Mouse (Mus musculus): ENCODE data around the gene Gm36028. TPM values are rescaled to one million over a fixed set of nuclear protein-coding genes. Genes with fewer than 3 reads are reported as not detected.

The Gm36028 gene
- polyA plus RNA-seq, 1 experiment, result 0.08 TPM

- Histone ChIP-seq H3K27me3 (ENCODE audit: control insufficient read depth, insufficient read depth, insufficient read length) (no peaks in the 10 kb centered on the region), H3K4me3 (no peak overlapping the region), H3K79me2 (ENCODE audit: control insufficient read depth, insufficient read depth) (peaks cover under 1% of the 10 kb centered on the region), H3ac (ENCODE audit: control insufficient read depth, insufficient read length) (no peak overlapping the region), H3K4me2 (ENCODE audit: low read depth) (no peak overlapping the region), H3K36me3 (ENCODE audit: control insufficient read depth, insufficient read depth) (no peaks in the 10 kb centered on the region)
- no peak for TF ChIP-seq MYOG (IDR thresholded peaks at IDR 0.05; ENCODE audit: control insufficient read depth in 1 of 3, insufficient read depth in 1 of 3, insufficient read length in 2 of 3, low read depth in 2 of 3)
- no peak for TF ChIP-seq MYOD1 (IDR thresholded peaks at IDR 0.05; ENCODE audit: control insufficient read depth in 1 of 3, insufficient read length in 2 of 3, low read depth in 2 of 3)
- no peak for TF ChIP-seq E2F4 (IDR thresholded peaks at IDR 0.05; ENCODE audit: insufficient read depth)
- TF ChIP-seq POLR2A (IDR thresholded peaks at IDR 0.05; ENCODE audit: insufficient read length, low read depth), result no peak
- TF ChIP-seq CEBPB (IDR thresholded peaks at IDR 0.05; ENCODE audit: insufficient read depth, poor library complexity, severe bottlenecking), result no peak
- no peak for TF ChIP-seq SRF (IDR thresholded peaks at IDR 0.05; ENCODE audit: control insufficient read depth, insufficient read length, low read depth)
- TF ChIP-seq POLR2AphosphoS2 (IDR thresholded peaks at IDR 0.05; ENCODE audit: insufficient read length, low read depth), result no peak
- no peak for TF ChIP-seq TCF12 (IDR thresholded peaks at IDR 0.05; ENCODE audit: insufficient read depth, poor library complexity, severe bottlenecking)
- no peak for TF ChIP-seq USF1 (IDR thresholded peaks at IDR 0.05; ENCODE audit: low read depth)
- no peak for TF ChIP-seq MAX (IDR thresholded peaks at IDR 0.05; ENCODE audit: low read depth)
- no peak for TF ChIP-seq TCF3 (IDR thresholded peaks at IDR 0.05; ENCODE audit: insufficient read length, low read depth)
- TF ChIP-seq REST (IDR thresholded peaks at IDR 0.05; ENCODE audit: insufficient read depth, insufficient read length), result no peak
Observed at GRCm38 (mm10) chr16:37863876-37864275, 2.9 kb upstream of the Gm36028 start.

GRCm38 (mm10) chr16:37860213-37860612, 733 bp downstream of the Gm36028 start:
- TF ChIP-seq MYOD1 (IDR thresholded peaks at IDR 0.05; ENCODE audit: control insufficient read depth in 1 of 3, insufficient read length in 2 of 3, low read depth in 2 of 3) (no peak), REST (IDR thresholded peaks at IDR 0.05; ENCODE audit: insufficient read depth, insufficient read length) (no peak), MYOG (IDR thresholded peaks at IDR 0.05; ENCODE audit: control insufficient read depth in 1 of 3, insufficient read depth in 1 of 3, insufficient read length in 2 of 3, low read depth in 2 of 3) (no peak), SRF (IDR thresholded peaks at IDR 0.05; ENCODE audit: control insufficient read depth, insufficient read length, low read depth) (no peak), POLR2A (IDR thresholded peaks at IDR 0.05; ENCODE audit: insufficient read length, low read depth) (no peak), E2F4 (IDR thresholded peaks at IDR 0.05; ENCODE audit: insufficient read depth) (no peak), MAX (IDR thresholded peaks at IDR 0.05; ENCODE audit: low read depth) (no peak), TCF12 (IDR thresholded peaks at IDR 0.05; ENCODE audit: insufficient read depth, poor library complexity, severe bottlenecking) (no peak), POLR2AphosphoS2 (IDR thresholded peaks at IDR 0.05; ENCODE audit: insufficient read length, low read depth) (no peak), TCF3 (IDR thresholded peaks at IDR 0.05; ENCODE audit: insufficient read length, low read depth) (no peak), USF1 (IDR thresholded peaks at IDR 0.05; ENCODE audit: low read depth) (no peak), CEBPB (IDR thresholded peaks at IDR 0.05; ENCODE audit: insufficient read depth, poor library complexity, severe bottlenecking) (no peak)
- Histone ChIP-seq H3K36me3 (ENCODE audit: control insufficient read depth, insufficient read depth) (no peaks in the 10 kb centered on the region), H3K27me3 (ENCODE audit: control insufficient read depth, insufficient read depth, insufficient read length) (no peaks in the 10 kb centered on the region), H3K79me2 (ENCODE audit: control insufficient read depth, insufficient read depth) (no peaks in the 10 kb centered on the region), H3K4me3 (no peak overlapping the region), H3K4me2 (ENCODE audit: low read depth) (no peak overlapping the region), H3ac (ENCODE audit: control insufficient read depth, insufficient read length) (no peak overlapping the region)

GRCm38 (mm10) chr16:37857495-37857894, 3.5 kb downstream of the Gm36028 start:
- no peaks in the 10 kb centered on the region for H3K27me3 ChIP-seq (ENCODE audit: control insufficient read depth, insufficient read depth, insufficient read length)
- H3K4me3 ChIP-seq, result no peak overlapping the region
- no peaks in the 10 kb centered on the region for H3K79me2 ChIP-seq (ENCODE audit: control insufficient read depth, insufficient read depth)
- no peak overlapping the region for H3K4me2 ChIP-seq (ENCODE audit: low read depth)
- H3ac ChIP-seq (ENCODE audit: control insufficient read depth, insufficient read length), result no peak overlapping the region
- no peaks in the 10 kb centered on the region for H3K36me3 ChIP-seq (ENCODE audit: control insufficient read depth, insufficient read depth)
- TF ChIP-seq POLR2A (IDR thresholded peaks at IDR 0.05; ENCODE audit: insufficient read length, low read depth) (no peak), POLR2AphosphoS2 (IDR thresholded peaks at IDR 0.05; ENCODE audit: insufficient read length, low read depth) (no peak)

- no peaks in the 10 kb centered on the region for H3K36me3 ChIP-seq (ENCODE audit: control insufficient read depth, insufficient read depth)
- no peak overlapping the region for H3K4me2 ChIP-seq (ENCODE audit: low read depth)
- TF ChIP-seq REST (IDR thresholded peaks at IDR 0.05; ENCODE audit: insufficient read depth, insufficient read length) (no peak), MAX (IDR thresholded peaks at IDR 0.05; ENCODE audit: low read depth) (no peak), MYOG (IDR thresholded peaks at IDR 0.05; ENCODE audit: control insufficient read depth in 1 of 3, insufficient read depth in 1 of 3, insufficient read length in 2 of 3, low read depth in 2 of 3) (no peak), CEBPB (IDR thresholded peaks at IDR 0.05; ENCODE audit: insufficient read depth, poor library complexity, severe bottlenecking) (no peak)
- H3ac ChIP-seq (ENCODE audit: control insufficient read depth, insufficient read length), result no peak overlapping the region
- no peak overlapping the region for H3K4me3 ChIP-seq
- H3K27me3 ChIP-seq (ENCODE audit: control insufficient read depth, insufficient read depth, insufficient read length), result no peaks in the 10 kb centered on the region
- H3K79me2 ChIP-seq (ENCODE audit: control insufficient read depth, insufficient read depth), result no peaks in the 10 kb centered on the region
Observed at GRCm38 (mm10) chr16:37856327-37856726, 4.6 kb downstream of the Gm36028 start.

- Histone ChIP-seq H3K4me2 (ENCODE audit: low read depth) (no peak overlapping the region), H3K36me3 (ENCODE audit: control insufficient read depth, insufficient read depth) (no peaks in the 10 kb centered on the region), H3K4me3 (no peak overlapping the region), H3ac (ENCODE audit: control insufficient read depth, insufficient read length) (no peak overlapping the region), H3K79me2 (ENCODE audit: control insufficient read depth, insufficient read depth) (no peaks in the 10 kb centered on the region), H3K27me3 (ENCODE audit: control insufficient read depth, insufficient read depth, insufficient read length) (no peaks in the 10 kb centered on the region)
- no peak for TF ChIP-seq MAX (IDR thresholded peaks at IDR 0.05; ENCODE audit: low read depth)
- TF ChIP-seq MYOG (IDR thresholded peaks at IDR 0.05; ENCODE audit: control insufficient read depth in 1 of 3, insufficient read depth in 1 of 3, insufficient read length in 2 of 3, low read depth in 2 of 3), result no peak
- no peak for TF ChIP-seq REST (IDR thresholded peaks at IDR 0.05; ENCODE audit: insufficient read depth, insufficient read length)
- TF ChIP-seq POLR2A (IDR thresholded peaks at IDR 0.05; ENCODE audit: insufficient read length, low read depth), result no peak
- no peak for TF ChIP-seq TCF12 (IDR thresholded peaks at IDR 0.05; ENCODE audit: insufficient read depth, poor library complexity, severe bottlenecking)
- TF ChIP-seq TCF3 (IDR thresholded peaks at IDR 0.05; ENCODE audit: insufficient read length, low read depth), result no peak
- TF ChIP-seq USF1 (IDR thresholded peaks at IDR 0.05; ENCODE audit: low read depth), result no peak
- TF ChIP-seq SRF (IDR thresholded peaks at IDR 0.05; ENCODE audit: control insufficient read depth, insufficient read length, low read depth), result no peak
- no peak for TF ChIP-seq CEBPB (IDR thresholded peaks at IDR 0.05; ENCODE audit: insufficient read depth, poor library complexity, severe bottlenecking)
- no peak for TF ChIP-seq POLR2AphosphoS2 (IDR thresholded peaks at IDR 0.05; ENCODE audit: insufficient read length, low read depth)
- no peak for TF ChIP-seq MYOD1 (IDR thresholded peaks at IDR 0.05; ENCODE audit: control insufficient read depth in 1 of 3, insufficient read length in 2 of 3, low read depth in 2 of 3)
- TF ChIP-seq E2F4 (IDR thresholded peaks at IDR 0.05; ENCODE audit: insufficient read depth), result no peak
Observed at GRCm38 (mm10) chr16:37855583-37855982, 5.4 kb downstream of the Gm36028 start.
